Mouse (Mus musculus): Measurements from ENCODE around the gene Cdpf1. TPM values are rescaled to one million over a fixed set of nuclear protein-coding genes. Genes with fewer than 3 reads are reported as not detected.

The Cdpf1 gene
- polyA plus RNA-seq, 1 experiment from 2014 or later = 26.8 TPM

DNA sequence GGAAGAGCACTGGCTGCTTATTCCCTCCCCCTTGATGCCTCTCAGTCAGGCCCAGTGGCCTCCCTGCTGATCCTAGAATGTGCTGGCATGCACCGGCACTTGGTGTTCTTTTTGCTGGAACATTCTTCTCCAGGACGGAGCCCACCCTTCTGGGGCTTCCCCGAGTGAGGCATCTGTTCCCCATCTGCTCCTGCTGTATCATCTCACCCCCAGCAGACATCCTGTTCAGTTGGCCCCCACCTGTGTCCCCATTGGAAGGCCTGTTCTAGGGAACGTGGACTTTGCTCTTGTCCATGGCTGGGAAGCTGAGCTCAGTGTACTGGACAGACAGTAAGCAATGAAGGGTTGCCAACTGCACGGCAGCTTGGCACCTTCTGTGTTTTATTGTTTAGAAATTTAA lies 34.7 kb downstream of the Cdpf1 start:
- Histone ChIP-seq H3K4me3 (ENCODE audit: low read depth, low read length) (no peak overlapping the region), H3K4me2 (no peak overlapping the region), H3K27ac (ENCODE audit: low read depth) (no peak overlapping the region), H3K36me3 (ENCODE audit: insufficient read depth) (no peaks in the 10 kb centered on the region), H3K9me3 (ENCODE audit: low read depth, low read length) (no peaks in the 10 kb centered on the region), H3K27me3 (ENCODE audit: insufficient read depth, low read length) (no peaks in the 10 kb centered on the region), H3K9ac (no peak overlapping the region), H3K4me1 (ENCODE audit: insufficient read depth) (no peaks in the 10 kb centered on the region)
- ATAC-seq (ENCODE audit: insufficient read depth) = no peak
- no peak for DNase-seq
- 76% methylated on average over 5 of the region's 5 CpGs for WGBS
- no peak for TF ChIP-seq CTCF (IDR thresholded peaks at IDR 0.05; ENCODE audit: low read depth)

DNA sequence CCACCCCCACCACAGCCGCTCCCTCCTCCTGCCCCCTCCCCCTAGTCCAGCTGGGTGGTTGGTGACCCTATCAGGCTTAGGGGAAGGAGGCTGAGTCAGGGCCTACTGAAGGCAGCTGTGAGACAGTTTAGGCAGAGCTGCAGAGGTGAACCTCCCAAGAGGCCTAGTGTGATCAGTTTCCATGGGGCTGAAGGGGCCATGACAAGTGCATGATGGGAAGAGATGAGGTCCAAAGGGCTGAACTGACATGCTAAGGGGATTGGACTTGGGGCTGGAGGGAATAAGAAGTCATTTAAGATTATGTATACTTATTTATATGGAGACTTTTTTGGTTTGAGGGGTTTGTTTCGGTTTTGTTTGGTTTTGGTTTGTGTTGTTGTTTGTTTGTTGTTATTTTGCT lies 35.3 kb downstream of the Cdpf1 start:
- H3K4me3 ChIP-seq (ENCODE audit: low read depth, low read length) = no peak overlapping the region
- no peak overlapping the region for H3K27ac ChIP-seq (ENCODE audit: low read depth)
- H3K27me3 ChIP-seq (ENCODE audit: insufficient read depth, low read length) = no peaks in the 10 kb centered on the region
- H3K4me1 ChIP-seq (ENCODE audit: insufficient read depth) = no peaks in the 10 kb centered on the region
- H3K9me3 ChIP-seq (ENCODE audit: low read depth, low read length) = no peaks in the 10 kb centered on the region
- ATAC-seq (ENCODE audit: insufficient read depth) = no peak
- DNase-seq = no peak
- TF ChIP-seq CTCF (IDR thresholded peaks at IDR 0.05; ENCODE audit: low read depth) = no peak
- H3K4me2 ChIP-seq = no peak overlapping the region
- no peaks in the 10 kb centered on the region for H3K36me3 ChIP-seq (ENCODE audit: insufficient read depth)
- WGBS = 70% methylated on average over 2 of the region's 2 CpGs
- no peak overlapping the region for H3K9ac ChIP-seq

DNA sequence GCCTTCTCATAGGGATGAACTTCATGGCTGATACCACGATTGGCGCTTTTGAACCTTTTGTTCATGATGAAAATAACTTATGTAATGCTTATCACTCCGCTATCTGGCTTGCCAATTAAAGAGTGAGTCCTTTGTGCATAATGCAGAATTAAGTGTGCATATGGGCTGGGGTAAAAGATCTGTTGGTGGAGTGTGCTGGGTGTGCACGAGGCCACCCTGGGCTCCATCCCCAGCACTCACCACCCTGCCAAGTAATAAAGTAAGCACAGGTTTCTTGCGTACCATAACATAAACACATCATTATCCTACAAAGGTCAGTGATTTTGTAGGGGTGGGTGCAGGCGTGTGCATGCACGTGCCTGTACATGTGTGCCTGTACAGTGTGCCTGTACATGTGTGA lies 36.5 kb downstream of the Cdpf1 start:
- Histone ChIP-seq H3K9me3 (ENCODE audit: low read depth, low read length) (no peaks in the 10 kb centered on the region), H3K4me2 (no peak overlapping the region), H3K36me3 (ENCODE audit: insufficient read depth) (no peaks in the 10 kb centered on the region), H3K27me3 (ENCODE audit: insufficient read depth, low read length) (no peaks in the 10 kb centered on the region), H3K4me3 (ENCODE audit: low read depth, low read length) (no peak overlapping the region), H3K27ac (ENCODE audit: low read depth) (no peak overlapping the region), H3K9ac (no peak overlapping the region), H3K4me1 (ENCODE audit: insufficient read depth) (no peaks in the 10 kb centered on the region)
- no peak for ATAC-seq (ENCODE audit: insufficient read depth)
- no peak for TF ChIP-seq CTCF (IDR thresholded peaks at IDR 0.05; ENCODE audit: low read depth)
- WGBS = 73% methylated on average over 7 of the region's 7 CpGs
- DNase-seq = no peak

DNA sequence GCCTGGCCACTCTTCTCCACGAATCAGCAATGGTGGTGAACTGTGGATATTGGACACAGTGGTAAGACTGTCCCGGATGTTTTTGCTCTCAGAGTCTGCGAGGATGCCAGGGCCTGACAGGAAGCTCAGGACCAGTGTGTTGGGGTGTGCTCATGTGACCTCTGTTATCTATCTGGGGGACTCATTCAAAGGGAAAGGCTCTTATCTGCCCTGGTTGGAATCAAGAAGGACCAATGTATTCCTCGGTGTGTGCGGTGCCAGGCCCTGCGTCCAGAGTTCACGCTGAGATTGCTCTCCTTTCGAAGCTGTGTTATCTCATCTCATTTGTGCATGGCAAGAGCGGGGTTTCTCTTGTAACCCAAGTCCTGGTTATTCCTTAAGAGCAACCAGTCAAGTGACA lies 37.1 kb downstream of the Cdpf1 start:
- H3K4me1 ChIP-seq (ENCODE audit: insufficient read depth) = no peaks in the 10 kb centered on the region
- no peaks in the 10 kb centered on the region for H3K9me3 ChIP-seq (ENCODE audit: low read depth, low read length)
- no peaks in the 10 kb centered on the region for H3K36me3 ChIP-seq (ENCODE audit: insufficient read depth)
- no peak for TF ChIP-seq CTCF (IDR thresholded peaks at IDR 0.05; ENCODE audit: low read depth)
- H3K4me2 ChIP-seq = no peak overlapping the region
- H3K27me3 ChIP-seq (ENCODE audit: insufficient read depth, low read length) = no peaks in the 10 kb centered on the region
- H3K9ac ChIP-seq = no peak overlapping the region
- no peak overlapping the region for H3K27ac ChIP-seq (ENCODE audit: low read depth)
- no peak for DNase-seq
- ATAC-seq (ENCODE audit: insufficient read depth) = no peak
- 82% methylated on average over 9 of the region's 9 CpGs for WGBS
- H3K4me3 ChIP-seq (ENCODE audit: low read depth, low read length) = no peak overlapping the region

DNA sequence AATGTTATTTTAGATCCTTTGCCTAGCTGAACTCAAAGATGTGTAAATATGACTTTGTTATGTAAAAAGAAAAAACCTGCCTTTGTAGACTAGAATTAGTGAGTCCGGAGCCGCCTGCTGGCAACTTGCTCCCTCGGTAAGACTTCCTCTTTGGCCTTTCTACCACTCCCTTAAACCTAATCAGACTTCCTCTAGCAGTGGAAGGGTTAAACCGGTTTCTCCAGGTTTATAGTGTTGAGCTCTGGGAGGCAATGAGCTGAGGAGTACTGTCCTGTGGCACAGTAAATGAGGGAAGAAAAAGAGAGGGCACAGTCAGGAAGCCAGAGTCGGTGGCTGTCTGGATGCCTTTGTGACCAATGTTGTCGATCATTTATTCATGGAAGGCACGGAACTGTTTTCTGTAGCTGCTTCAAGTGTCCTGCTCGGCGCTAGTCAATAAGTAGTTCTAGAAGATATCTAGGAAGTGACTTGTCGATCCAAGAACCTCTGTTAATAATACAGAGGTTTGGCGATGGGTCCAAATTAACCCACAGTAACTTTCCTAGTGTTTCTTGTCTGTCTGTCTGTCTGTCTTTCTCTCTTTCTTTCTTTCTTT lies 39.3 kb downstream of the Cdpf1 start:
- H3K4me2 ChIP-seq = no peak overlapping the region
- DNase-seq (no peak), ATAC-seq (ENCODE audit: insufficient read depth) (no peak)
- no peak overlapping the region for H3K27ac ChIP-seq (ENCODE audit: low read depth)
- no peaks in the 10 kb centered on the region for H3K9me3 ChIP-seq (ENCODE audit: low read depth, low read length)
- no peak overlapping the region for H3K9ac ChIP-seq
- 77% methylated on average over 11 of the region's 11 CpGs for WGBS
- no peaks in the 10 kb centered on the region for H3K4me1 ChIP-seq (ENCODE audit: insufficient read depth)
- H3K36me3 ChIP-seq (ENCODE audit: insufficient read depth) = no peaks in the 10 kb centered on the region
- no peak for TF ChIP-seq CTCF (IDR thresholded peaks at IDR 0.05; ENCODE audit: low read depth)
- no peaks in the 10 kb centered on the region for H3K27me3 ChIP-seq (ENCODE audit: insufficient read depth, low read length)
- H3K4me3 ChIP-seq (ENCODE audit: low read depth, low read length) = no peak overlapping the region

DNA sequence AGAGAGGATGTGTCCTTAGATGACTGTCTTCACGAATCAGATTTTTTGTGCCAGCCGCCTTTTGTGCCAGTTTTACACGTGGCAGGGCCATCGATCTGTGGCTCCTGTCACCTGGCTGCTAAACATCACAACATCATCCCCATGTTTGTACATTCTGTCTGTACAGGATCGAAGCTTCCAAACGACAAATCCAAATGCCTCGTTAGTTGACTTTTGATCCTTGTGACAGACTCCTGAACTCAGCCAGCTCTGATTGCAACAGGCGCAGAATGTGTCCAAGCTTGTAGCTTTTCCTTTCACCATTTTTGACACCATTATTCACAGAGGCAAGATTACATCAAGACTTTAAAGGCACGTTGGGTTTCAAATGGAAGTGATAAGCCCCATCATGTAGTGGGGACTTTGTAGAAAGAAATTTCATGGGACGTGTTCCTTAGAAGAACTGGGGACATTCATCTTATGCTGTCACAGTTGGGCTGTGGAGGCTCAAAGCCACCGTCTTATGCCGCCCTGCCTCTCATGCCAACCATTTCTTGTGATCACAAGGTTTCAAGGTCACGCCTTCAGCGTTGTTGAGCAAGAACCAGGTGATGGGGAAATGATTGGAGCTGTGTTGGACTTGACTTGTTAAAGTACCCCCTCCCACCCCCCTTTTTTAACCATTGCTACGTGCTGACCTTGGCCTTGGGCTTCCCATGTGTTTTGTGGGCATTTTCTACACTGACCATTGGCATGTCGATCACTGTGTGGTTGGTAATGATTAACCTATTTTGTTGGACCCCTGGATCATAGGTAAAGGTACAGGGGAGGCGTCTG lies 40.0 kb downstream of the Cdpf1 start:
- WGBS = 77% methylated on average over 17 of the region's 17 CpGs
- Histone ChIP-seq H3K4me1 (ENCODE audit: insufficient read depth) (no peaks in the 10 kb centered on the region), H3K4me2 (no peak overlapping the region), H3K27me3 (ENCODE audit: insufficient read depth, low read length) (no peaks in the 10 kb centered on the region), H3K36me3 (ENCODE audit: insufficient read depth) (no peaks in the 10 kb centered on the region), H3K9ac (no peak overlapping the region), H3K4me3 (ENCODE audit: low read depth, low read length) (no peak overlapping the region), H3K27ac (ENCODE audit: low read depth) (no peak overlapping the region), H3K9me3 (ENCODE audit: low read depth, low read length) (no peaks in the 10 kb centered on the region)
- no peak for ATAC-seq (ENCODE audit: insufficient read depth)
- no peak for DNase-seq
- TF ChIP-seq CTCF (IDR thresholded peaks at IDR 0.05; ENCODE audit: low read depth) = no peak

DNA sequence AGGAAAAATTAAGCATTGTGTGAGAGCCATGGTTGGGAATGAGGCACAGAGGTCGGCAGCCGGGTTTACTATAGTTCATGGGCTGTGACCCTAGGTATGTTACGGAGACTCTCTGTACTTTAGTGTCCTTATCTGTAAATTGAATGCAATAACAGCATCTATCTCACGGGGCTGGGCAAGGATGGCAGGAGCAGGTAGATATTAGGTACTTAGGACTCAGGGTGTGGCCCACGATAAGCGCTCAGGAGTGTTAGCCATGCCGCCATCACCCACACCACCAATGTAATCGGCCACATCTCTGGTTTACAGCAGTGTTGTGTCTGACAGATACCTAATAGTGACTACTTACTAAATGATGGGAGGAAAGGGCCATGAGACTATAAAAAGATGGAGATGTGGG lies 42.5 kb downstream of the Cdpf1 start:
- no peak for DNase-seq
- H3K9ac ChIP-seq = no peak overlapping the region
- no peak overlapping the region for H3K4me3 ChIP-seq (ENCODE audit: low read depth, low read length)
- no peak overlapping the region for H3K27ac ChIP-seq (ENCODE audit: low read depth)
- no peaks in the 10 kb centered on the region for H3K27me3 ChIP-seq (ENCODE audit: insufficient read depth, low read length)
- no peak for ATAC-seq (ENCODE audit: insufficient read depth)
- no peaks in the 10 kb centered on the region for H3K9me3 ChIP-seq (ENCODE audit: low read depth, low read length)
- no peaks in the 10 kb centered on the region for H3K36me3 ChIP-seq (ENCODE audit: insufficient read depth)
- TF ChIP-seq CTCF (IDR thresholded peaks at IDR 0.05; ENCODE audit: low read depth) = no peak
- no peak overlapping the region for H3K4me2 ChIP-seq
- WGBS = 84% methylated on average over 8 of the region's 8 CpGs
- H3K4me1 ChIP-seq (ENCODE audit: insufficient read depth) = no peaks in the 10 kb centered on the region

Data from lung, embryonic 14.5 days (tissue).